Mouse (Mus musculus): ENCODE measurements around the gene Igdcc3. TPM values are rescaled to one million over a fixed set of nuclear protein-coding genes. Genes with fewer than 3 reads are reported as not detected.

Gene Igdcc3
- polyA plus RNA-seq, 1 experiment from 2014 or later: 40.8 TPM

DNA sequence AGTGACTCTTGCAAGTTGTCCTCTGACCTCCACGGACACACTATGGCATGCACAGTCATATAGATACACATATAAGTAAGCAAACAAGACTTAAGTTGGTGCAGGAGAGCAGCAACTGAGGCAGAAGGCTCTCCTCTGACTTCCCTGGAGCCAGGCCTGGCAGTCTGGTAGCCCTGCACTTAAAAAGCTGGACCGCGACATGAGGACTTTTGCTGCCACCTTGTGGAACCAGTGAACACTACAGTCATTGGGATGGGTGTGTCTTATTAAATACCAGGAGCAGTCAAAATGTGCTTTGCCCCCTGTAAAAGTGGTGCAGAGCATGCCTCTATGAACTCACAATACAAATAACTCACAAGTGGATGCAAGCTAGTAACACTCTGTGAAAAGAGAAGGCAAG, 47.6 kb downstream of the Igdcc3 start:
- Histone ChIP-seq H3K4me1 (peaks cover 24% of the 10 kb centered on the region), H3K4me3 (replicated peaks) (no peak overlapping the region), H3K9ac (no peak overlapping the region), H3K27me3 (0 out of 2 replicates have a peak, but pooled peaks cover 3% of the 10 kb centered on the region), H3K36me3 (replicated peaks) (peaks cover 27% of the 10 kb centered on the region), H3K27ac (no peak overlapping the region), H3K4me2 (no peak overlapping the region), H3K9me3 (no peaks in the 10 kb centered on the region)
- 6% methylated on average over 3 of the region's 3 CpGs for WGBS
- ATAC-seq (ENCODE audit: low FRiP score): peak; percentile 56; the same call in 1 of the 2 replicates

DNA sequence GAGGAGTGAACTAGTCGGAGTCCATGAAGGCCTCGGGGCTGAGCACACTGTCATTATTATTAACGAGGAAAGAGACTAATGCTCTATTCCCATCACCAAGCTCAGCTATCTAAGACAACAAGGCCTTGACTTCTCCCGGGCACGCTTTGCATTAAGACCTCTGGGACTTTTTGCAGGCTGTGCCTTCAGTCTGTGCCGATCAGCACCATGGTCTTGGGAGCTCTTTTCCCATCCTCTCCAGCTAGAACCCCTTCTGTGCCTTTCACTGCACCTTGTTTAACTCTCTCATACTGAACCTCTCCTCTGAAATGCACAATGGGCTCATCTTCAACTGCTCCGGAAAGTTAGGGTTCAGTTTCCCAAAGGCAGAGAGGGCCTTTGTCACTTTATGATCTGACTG, 49.3 kb downstream of the Igdcc3 start:
- WGBS: 60% methylated on average over 7 of the region's 7 CpGs
- Histone ChIP-seq H3K4me1 (peaks cover 28% of the 10 kb centered on the region), H3K27ac (peak overlapping the region; percentile 42; the same call in 1 of the 2 replicates), H3K4me3 (replicated peaks) (no peak overlapping the region), H3K27me3 (no peaks in the 10 kb centered on the region), H3K9me3 (no peaks in the 10 kb centered on the region), H3K36me3 (replicated peaks) (peaks cover 10% of the 10 kb centered on the region), H3K9ac (no peak overlapping the region), H3K4me2 (no peak overlapping the region)
- no peak for ATAC-seq (ENCODE audit: low FRiP score)

DNA sequence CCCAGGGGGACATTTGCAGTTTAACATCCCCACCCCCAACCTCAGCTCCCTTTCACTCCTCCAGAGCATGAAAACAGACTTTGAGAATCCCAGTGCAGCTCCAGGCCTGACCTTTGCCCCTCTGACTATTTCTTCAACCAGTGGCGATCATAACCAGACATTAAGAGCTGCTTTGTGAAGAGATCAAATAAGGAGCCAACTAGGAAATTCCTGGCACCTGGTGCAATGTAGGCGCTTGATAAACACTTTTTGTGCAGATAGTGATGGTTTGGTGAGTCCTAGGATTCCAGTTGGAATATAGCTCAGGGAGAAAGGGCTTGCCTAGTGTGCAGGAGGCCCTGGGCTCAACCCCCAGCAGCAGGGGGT, 50.4 kb downstream of the Igdcc3 start:
- Histone ChIP-seq H3K36me3 (replicated peaks) (no peaks in the 10 kb centered on the region), H3K4me3 (replicated peaks) (no peak overlapping the region), H3K9me3 (no peaks in the 10 kb centered on the region), H3K4me2 (no peak overlapping the region), H3K4me1 (peaks cover 37% of the 10 kb centered on the region), H3K9ac (no peak overlapping the region), H3K27me3 (no peaks in the 10 kb centered on the region), H3K27ac (peak overlapping the region; percentile 56)
- 17% methylated on average over 2 of the region's 2 CpGs for WGBS
- ATAC-seq (ENCODE audit: low FRiP score): no peak

- H3K27me3 ChIP-seq: no peaks in the 10 kb centered on the region
- peaks cover 37% of the 10 kb centered on the region for H3K4me1 ChIP-seq
- no peak overlapping the region; the same call in 1 of the 2 replicates for H3K9ac ChIP-seq
- no peaks in the 10 kb centered on the region for H3K36me3 ChIP-seq (replicated peaks)
- peak overlapping the region; percentile 56 for H3K27ac ChIP-seq
- H3K9me3 ChIP-seq: no peaks in the 10 kb centered on the region
- 11% methylated on average over 8 of the region's 8 CpGs for WGBS
- H3K4me2 ChIP-seq: no peak overlapping the region
- no peak for ATAC-seq (ENCODE audit: low FRiP score)
- H3K4me3 ChIP-seq (replicated peaks): no peak overlapping the region
These were observed 50.9 kb downstream of the Igdcc3 start for GRCm38 (mm10) chr9:65191755-65192469.

GRCm38 (mm10) chr9:65193214-65193613, 52.2 kb downstream of the Igdcc3 start:
- Histone ChIP-seq H3K27ac (no peak overlapping the region), H3K9ac (no peak overlapping the region), H3K36me3 (replicated peaks) (no peaks in the 10 kb centered on the region), H3K4me3 (replicated peaks) (no peak overlapping the region), H3K9me3 (no peaks in the 10 kb centered on the region), H3K4me1 (peaks cover 38% of the 10 kb centered on the region), H3K4me2 (no peak overlapping the region), H3K27me3 (no peaks in the 10 kb centered on the region)
- no peak for ATAC-seq (ENCODE audit: low FRiP score)
- WGBS: 74% methylated on average over 12 of the region's 12 CpGs

DNA sequence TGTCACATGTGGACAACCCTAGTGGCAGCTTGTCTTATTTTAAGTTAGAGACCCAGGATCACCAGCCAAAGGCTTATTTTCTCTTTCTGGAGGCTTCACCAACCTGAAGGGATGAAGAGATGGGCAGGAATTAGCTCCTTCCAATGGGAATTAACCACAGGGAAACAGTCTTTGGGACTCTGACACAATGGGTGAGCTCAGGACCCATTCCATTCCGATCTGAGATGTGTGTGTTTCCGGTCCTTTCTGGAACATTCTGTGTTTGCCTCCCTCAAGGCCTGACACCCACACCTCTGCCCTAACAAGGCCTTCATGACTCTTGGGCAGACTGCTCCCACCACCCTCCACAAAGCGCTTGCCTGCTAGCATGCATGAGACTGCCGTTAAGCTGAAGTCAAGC, 54.1 kb downstream of the Igdcc3 start, which contains the start of gene Parp16:
Parp16 (plus strand) TSS at position 301 of the 400 bp plus-strand sequence.
- Histone ChIP-seq H3K27me3 (no peaks in the 10 kb centered on the region), H3K9ac (peak within 1 kb of the TSS; percentile 30; the same call in 1 of the 2 replicates), H3K4me2 (peak within 1 kb of the TSS; percentile 9; the same call in 1 of the 2 replicates), H3K36me3 (replicated peaks) (no peaks in the 10 kb centered on the region), H3K4me1 (peaks cover 38% of the 10 kb centered on the region), H3K4me3 (replicated peaks) (no peak within 1 kb of the TSS), H3K9me3 (no peaks in the 10 kb centered on the region), H3K27ac (peak within 1 kb of the TSS; percentile 91)
- WGBS: 79% methylated on average over 4 of the region's 4 CpGs
- no peak for ATAC-seq (ENCODE audit: low FRiP score)

GRCm38 (mm10) chr9:65195621-65195981, 54.6 kb downstream of the Igdcc3 start:
- H3K9me3 ChIP-seq: no peaks in the 10 kb centered on the region
- H3K9ac ChIP-seq: peak overlapping the region; percentile 30; the same call in 1 of the 2 replicates
- peak overlapping the region; percentile 91 for H3K27ac ChIP-seq
- peaks cover 44% of the 10 kb centered on the region for H3K4me1 ChIP-seq
- no peaks in the 10 kb centered on the region for H3K36me3 ChIP-seq (replicated peaks)
- no peak overlapping the region for H3K4me3 ChIP-seq (replicated peaks)
- no peaks in the 10 kb centered on the region for H3K27me3 ChIP-seq
- ATAC-seq (ENCODE audit: low FRiP score): peak; percentile 21; the same call in 1 of the 2 replicates
- peak overlapping the region; percentile 9; the same call in 1 of the 2 replicates for H3K4me2 ChIP-seq
- 50% methylated on average over 8 of the region's 8 CpGs for WGBS

- H3K9me3 ChIP-seq: no peaks in the 10 kb centered on the region
- no peaks in the 10 kb centered on the region for H3K27me3 ChIP-seq
- peaks cover 39% of the 10 kb centered on the region for H3K4me1 ChIP-seq
- peak overlapping the region; percentile 38 for H3K4me2 ChIP-seq
- H3K27ac ChIP-seq: peak overlapping the region; percentile 91
- no peaks in the 10 kb centered on the region for H3K36me3 ChIP-seq (replicated peaks)
- 4% methylated on average over 9 of the region's 9 CpGs for WGBS
- peak; percentile 87 for ATAC-seq (ENCODE audit: low FRiP score)
- H3K4me3 ChIP-seq (replicated peaks): peak overlapping the region; percentile 17; the same call in 1 of the 2 replicates
- H3K9ac ChIP-seq: 0 out of 2 replicates have a peak overlapping the region, but pooled peaks have one; percentile 30
These were observed 55.2 kb downstream of the Igdcc3 start for GRCm38 (mm10) chr9:65195982-65196737.

- H3K4me1 ChIP-seq: peaks cover 31% of the 10 kb centered on the region
- 21% methylated on average over 26 of the region's 26 CpGs for WGBS
- H3K4me2 ChIP-seq: peak overlapping the region; percentile 38
- peak; percentile 71 for ATAC-seq (ENCODE audit: low FRiP score)
- H3K27ac ChIP-seq: peak overlapping the region; percentile 91
- H3K27me3 ChIP-seq: no peaks in the 10 kb centered on the region
- peak overlapping the region; percentile 17; the same call in 1 of the 2 replicates for H3K4me3 ChIP-seq (replicated peaks)
- H3K9ac ChIP-seq: no peak overlapping the region
- no peaks in the 10 kb centered on the region for H3K36me3 ChIP-seq (replicated peaks)
- no peaks in the 10 kb centered on the region for H3K9me3 ChIP-seq
These were observed 56.0 kb downstream of the Igdcc3 start for GRCm38 (mm10) chr9:65196738-65197569.

DNA sequence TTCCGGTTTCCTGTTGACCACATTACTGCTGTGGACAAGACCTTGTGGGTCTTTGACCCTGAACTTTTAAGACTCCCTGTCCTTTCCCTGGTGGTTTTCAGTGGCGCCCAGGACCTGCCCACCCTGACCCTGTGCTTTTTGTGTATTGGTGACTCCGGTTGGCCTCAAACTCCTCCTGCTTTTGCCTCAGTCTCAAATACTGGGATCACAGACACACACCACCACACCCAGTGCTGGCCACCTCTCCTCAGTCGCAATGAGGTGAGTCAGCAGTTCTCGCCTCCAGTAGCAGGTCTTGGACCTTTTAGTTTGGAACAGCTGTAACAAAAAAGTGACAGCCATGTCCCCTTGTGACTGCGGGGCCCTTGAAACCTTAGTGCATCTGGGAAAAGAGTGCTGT, 56.8 kb downstream of the Igdcc3 start:
- no peak for ATAC-seq (ENCODE audit: low FRiP score)
- Histone ChIP-seq H3K36me3 (replicated peaks) (no peaks in the 10 kb centered on the region), H3K4me1 (peaks cover 28% of the 10 kb centered on the region), H3K27ac (0 out of 2 replicates have a peak overlapping the region, but pooled peaks have one; percentile 5), H3K9me3 (no peaks in the 10 kb centered on the region), H3K4me3 (replicated peaks) (no peak overlapping the region), H3K4me2 (no peak overlapping the region), H3K27me3 (no peaks in the 10 kb centered on the region), H3K9ac (no peak overlapping the region)
- WGBS: 92% methylated on average over 6 of the region's 6 CpGs

DNA sequence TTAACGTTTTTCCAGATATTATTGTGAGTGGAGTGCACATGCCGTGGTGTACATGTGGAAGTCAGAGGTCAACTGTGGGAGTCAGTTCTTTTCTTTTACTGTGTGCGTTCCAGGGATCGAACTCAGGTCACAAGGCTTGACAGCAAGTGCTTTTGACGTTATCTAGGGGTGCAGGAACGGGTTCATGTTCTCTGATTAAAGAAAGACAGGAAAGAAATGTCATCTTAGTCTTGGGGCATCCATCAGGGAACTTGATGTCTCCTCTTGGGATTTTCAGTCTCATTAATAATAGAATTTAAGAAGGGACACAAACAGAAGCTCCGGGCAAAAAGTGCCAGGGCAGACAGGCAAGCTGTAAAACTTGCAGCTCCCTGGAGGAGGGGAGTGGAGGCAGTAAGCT, 58.7 kb downstream of the Igdcc3 start:
- no peak overlapping the region for H3K9ac ChIP-seq
- no peak overlapping the region for H3K4me3 ChIP-seq (replicated peaks)
- H3K27ac ChIP-seq: peak overlapping the region; percentile 53; the same call in 1 of the 2 replicates
- H3K4me1 ChIP-seq: peaks cover 26% of the 10 kb centered on the region
- no peaks in the 10 kb centered on the region for H3K27me3 ChIP-seq
- 76% methylated on average over 7 of the region's 7 CpGs for WGBS
- no peak for ATAC-seq (ENCODE audit: low FRiP score)
- H3K4me2 ChIP-seq: no peak overlapping the region
- H3K9me3 ChIP-seq: no peaks in the 10 kb centered on the region
- H3K36me3 ChIP-seq (replicated peaks): no peaks in the 10 kb centered on the region

DNA sequence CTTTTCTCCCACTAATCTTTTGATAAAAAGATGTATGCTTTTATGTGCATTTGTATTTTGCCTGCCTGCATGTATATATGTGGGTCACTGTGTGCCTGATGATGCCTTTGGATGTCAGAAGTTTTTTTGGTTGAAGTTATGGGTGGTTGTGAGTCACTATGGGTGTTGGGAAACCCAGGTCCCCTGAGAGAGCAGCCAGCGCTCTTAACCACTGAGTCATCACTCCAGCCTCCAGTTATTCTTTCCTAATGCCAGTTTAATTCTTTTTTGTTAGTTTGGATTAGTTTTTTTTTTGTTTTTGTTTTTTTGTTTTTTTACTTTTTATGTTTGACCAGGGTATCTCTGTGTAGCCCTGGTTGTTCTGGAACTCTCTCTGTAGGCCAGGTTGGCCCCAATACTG, 59.6 kb downstream of the Igdcc3 start:
- Histone ChIP-seq H3K27ac (peak overlapping the region; percentile 73; the same call in 1 of the 2 replicates), H3K4me2 (no peak overlapping the region), H3K4me1 (peaks cover 19% of the 10 kb centered on the region), H3K9ac (no peak overlapping the region), H3K9me3 (no peaks in the 10 kb centered on the region), H3K27me3 (no peaks in the 10 kb centered on the region), H3K36me3 (replicated peaks) (no peaks in the 10 kb centered on the region), H3K4me3 (replicated peaks) (no peak overlapping the region)
- ATAC-seq (ENCODE audit: low FRiP score): no peak
- 78% methylated on average over 1 of the region's 1 CpGs for WGBS

Data from forebrain, embryonic 12.5 days (tissue).